Comparison of ENCODE assay signal across 8 mouse cellular contexts in genomic region chr11:68030771-68031170, GRCm38 (mm10).
DNase-seq lines count a peak whose midpoint lies in the region; ATAC-seq and TF ChIP-seq lines count a peak whose summit lies in the region.
"Had no signal": no experiment of that assay in that cellular context is flagged by ENCODE, and none has a peak within 500 bp of the region (broad histone marks: within the 10 kb centered on the region; RNA-seq: fewer than 3 reads in every experiment).

No protein-coding gene starts in this region.

- no peak overlapping the region for H3K27ac ChIP-seq in midbrain, postnatal 0 days (ENCODE audit: low read depth, low read length)
- no peak overlapping the region for H3K27ac ChIP-seq in midbrain, embryonic 13.5 days
- H3K27ac ChIP-seq in embryonic facial prominence, embryonic 15.5 days (replicated peaks), result no peak overlapping the region
- H3K27ac ChIP-seq: kidney, postnatal 0 days had no signal

- H3K36me3 ChIP-seq in midbrain, postnatal 0 days (ENCODE audit: insufficient read depth, low read length), result no peaks in the 10 kb centered on the region
- no peaks in the 10 kb centered on the region for H3K36me3 ChIP-seq in midbrain, embryonic 13.5 days
- no peaks in the 10 kb centered on the region for H3K36me3 ChIP-seq in embryonic facial prominence, embryonic 15.5 days

- H3K4me2 ChIP-seq in midbrain, postnatal 0 days (ENCODE audit: low read depth, low read length, poor library complexity, severe bottlenecking), result no peak overlapping the region
- no peak overlapping the region for H3K4me2 ChIP-seq in midbrain, embryonic 13.5 days (replicated peaks)
- no peak overlapping the region for H3K4me2 ChIP-seq in embryonic facial prominence, embryonic 15.5 days (replicated peaks)

- no peaks in the 10 kb centered on the region for H3K4me1 ChIP-seq in midbrain, postnatal 0 days (ENCODE audit: insufficient read depth, low read length)
- H3K4me1 ChIP-seq in midbrain, embryonic 13.5 days (replicated peaks), result peaks cover 4% of the 10 kb centered on the region; the same call in 1 of the 2 replicates
- no peaks in the 10 kb centered on the region for H3K4me1 ChIP-seq in embryonic facial prominence, embryonic 15.5 days

- DNase-seq in midbrain, postnatal 0 days (ENCODE audit: low spot score), result peak; percentile 78
- DNase-seq in kidney, adult 9 months, result peak; percentile 30
- peak; percentile 63 for DNase-seq in left cerebral cortex, postnatal 4 days
- DNase-seq in thymus, postnatal 10 days (ENCODE audit: low spot score in 2 of 2), result no peak
- DNase-seq in embryo, embryonic 11 days, result no peak

- H3K9me3 ChIP-seq in midbrain, postnatal 0 days (ENCODE audit: low read length), result no peaks in the 10 kb centered on the region
- no peaks in the 10 kb centered on the region for H3K9me3 ChIP-seq in midbrain, embryonic 13.5 days
- H3K9me3 ChIP-seq in embryonic facial prominence, embryonic 15.5 days (replicated peaks), result no peaks in the 10 kb centered on the region

- H3K4me3 ChIP-seq in midbrain, postnatal 0 days (ENCODE audit: low read depth, low read length), result no peak overlapping the region
- H3K4me3 ChIP-seq in midbrain, embryonic 13.5 days (replicated peaks), result no peak overlapping the region
- no peak overlapping the region for H3K4me3 ChIP-seq in embryonic facial prominence, embryonic 15.5 days (replicated peaks)

- H3K27me3 ChIP-seq in midbrain, postnatal 0 days (ENCODE audit: insufficient read depth, low read length), result no peaks in the 10 kb centered on the region
- H3K27me3 ChIP-seq in midbrain, embryonic 13.5 days, result no peaks in the 10 kb centered on the region
- H3K27me3 ChIP-seq in embryonic facial prominence, embryonic 15.5 days, result no peaks in the 10 kb centered on the region

- H3K9ac ChIP-seq in midbrain, postnatal 0 days (replicated peaks; ENCODE audit: low read length, poor library complexity, severe bottlenecking), result no peak overlapping the region
- H3K9ac ChIP-seq in midbrain, embryonic 13.5 days (replicated peaks), result no peak overlapping the region
- no peak overlapping the region for H3K9ac ChIP-seq in embryonic facial prominence, embryonic 15.5 days

- WGBS in midbrain, postnatal 0 days, result 80% methylated on average over 1 of the region's 1 CpGs
- WGBS in midbrain, embryonic 13.5 days, result 100% methylated on average over 1 of the region's 1 CpGs
- 86% methylated on average over 1 of the region's 1 CpGs for WGBS in embryonic facial prominence, embryonic 15.5 days

- peak; percentile 27; the same call in 1 of the 2 replicates for ATAC-seq in midbrain, postnatal 0 days (ENCODE audit: low FRiP score)
- ATAC-seq in midbrain, embryonic 13.5 days, result no peak
- peak; percentile 57; the same call in 1 of the 2 replicates for ATAC-seq in embryonic facial prominence, embryonic 15.5 days (ENCODE audit: insufficient number of reproducible peaks, low FRiP score, low TSS enrichment, low read depth)

- no peak for TF ChIP-seq CTCF in midbrain, postnatal 0 days (IDR thresholded peaks at IDR 0.05)

- intact Hi-C loops in left cerebral cortex, postnatal 4 days (cut with DNase I), result no loop called here

Comparison
In these comparisons a context has a peak if more than half of its experiments do, and no peak if none do; other contexts are left out.
1. DNase-seq: peak in midbrain, postnatal 0 days (single experiment), kidney, adult 9 months (single experiment) and left cerebral cortex, postnatal 4 days (single experiment); none in thymus, postnatal 10 days (0 of 2) and embryo, embryonic 11 days (single experiment).